Mouse (Mus musculus) spleen, adult 2 months (tissue): ENCODE results near the gene Myh6.

ENCODE experiments used
- CTCF ChIP-seq: fragments of 200-500 bp; IDR thresholded peaks from 2 replicates; pipeline ENCODE4 v1.5.1; 2011; ENCODE audit warnings: mild to moderate bottlenecking, inconsistent platforms; ENCODE audit not compliant: insufficient read depth, insufficient read length, insufficient replicate concordance; ENCODE audit errors: extremely low read depth
- POLR2A ChIP-seq: fragments of 200-500 bp; IDR thresholded peaks from 2 replicates; pipeline ENCODE4 v1.6.1; 2011; ENCODE audit warnings: low read depth, low read length, inconsistent platforms

- TF ChIP-seq POLR2A (no peak), CTCF (no peak)
Observed at GRCm38 (mm10) chr14:54926401-54927158, 40.1 kb downstream of the Myh6 start.
